Mouse (Mus musculus): ENCODE measurements around the gene Olfr16. TPM values are rescaled to one million over a fixed set of nuclear protein-coding genes. Genes with fewer than 3 reads are reported as not detected.

Olfr16 gene
- not detected in 2 replicates for polyA plus RNA-seq (2015; fragmentation: Nextera tagmentation; extraction: Ambion mirVana)

DNA sequence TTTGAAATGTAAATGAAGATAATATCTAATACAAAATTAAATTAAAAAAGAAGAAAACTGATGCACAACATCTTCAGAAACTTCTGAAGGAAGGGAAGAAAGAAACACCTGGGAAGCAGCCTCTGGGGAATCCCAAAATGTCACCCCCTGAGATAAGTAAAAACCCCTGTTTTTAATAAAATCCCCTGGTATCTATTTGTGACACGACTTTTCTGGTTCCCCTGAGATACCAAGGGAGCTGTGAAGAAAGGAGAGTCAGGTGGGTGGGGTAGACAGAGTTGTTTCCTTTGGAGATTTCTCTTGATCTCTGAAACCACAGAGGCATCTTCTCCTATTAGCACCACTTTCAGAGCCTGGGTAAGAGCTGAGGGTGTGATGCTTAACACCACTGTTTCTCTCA, at the start of gene Olfr16:
Gene Olfr16 (plus strand): TSS at position 250 of the 400 bp plus-strand sequence.
- no peak within 1 kb of the TSS for H3K4me2 ChIP-seq
- no peak for ATAC-seq (ENCODE audit: insufficient number of reproducible peaks, low FRiP score, low TSS enrichment, low read depth)
- H3K9ac ChIP-seq = no peak within 1 kb of the TSS
- H3K4me1 ChIP-seq = no peaks in the 10 kb centered on the region
- no peaks in the 10 kb centered on the region for H3K9me3 ChIP-seq
- no peaks in the 10 kb centered on the region for H3K27me3 ChIP-seq
- 40% methylated on average over 1 of the region's 1 CpGs for WGBS
- H3K4me3 ChIP-seq = no peak within 1 kb of the TSS
- H3K27ac ChIP-seq = no peak within 1 kb of the TSS
- H3K36me3 ChIP-seq = no peaks in the 10 kb centered on the region

DNA sequence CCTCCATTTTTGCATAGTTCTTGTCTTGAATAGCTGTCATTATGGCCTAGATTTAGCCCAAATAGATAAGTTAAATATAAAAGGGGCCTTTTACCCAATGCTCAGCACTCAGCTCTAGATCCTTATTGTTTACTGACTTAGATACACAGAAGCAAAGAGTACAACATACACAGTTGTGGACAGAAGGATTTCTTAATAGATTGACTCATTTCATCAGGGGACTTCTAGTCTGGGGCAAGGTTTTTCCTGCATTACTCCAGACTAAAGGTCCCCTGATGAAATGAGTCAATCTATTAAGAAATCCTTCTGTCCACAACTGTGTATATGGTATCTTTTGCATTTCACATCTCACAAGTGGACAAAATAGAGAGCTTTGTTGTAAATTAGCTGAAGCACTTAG, 46.9 kb upstream of the Olfr16 start:
- H3K36me3 ChIP-seq = no peaks in the 10 kb centered on the region
- no peak overlapping the region for H3K4me3 ChIP-seq
- no peak overlapping the region for H3K27ac ChIP-seq
- no peaks in the 10 kb centered on the region for H3K9me3 ChIP-seq
- no peaks in the 10 kb centered on the region for H3K4me1 ChIP-seq
- ATAC-seq (ENCODE audit: insufficient number of reproducible peaks, low FRiP score, low TSS enrichment, low read depth) = no peak
- H3K27me3 ChIP-seq = no peaks in the 10 kb centered on the region
- H3K9ac ChIP-seq = no peak overlapping the region
- H3K4me2 ChIP-seq = no peak overlapping the region

DNA sequence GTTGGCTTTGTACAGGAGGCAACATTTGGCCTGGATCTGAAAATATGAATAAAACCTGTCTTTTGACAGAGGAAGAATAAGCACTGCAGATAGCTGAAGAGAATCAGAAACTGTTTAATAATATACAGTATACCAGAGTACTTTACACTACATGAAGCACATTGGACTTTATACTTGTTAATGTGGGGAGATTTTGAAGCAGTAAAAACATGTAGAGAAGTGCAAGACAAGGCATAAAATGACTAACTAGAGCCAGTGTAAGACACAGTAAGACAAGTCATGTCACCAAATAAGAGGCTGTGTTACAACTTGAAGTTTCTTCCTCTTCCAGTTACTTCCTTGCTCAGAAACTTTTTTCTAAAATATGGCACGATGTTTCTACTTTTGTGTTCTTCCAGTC, 33.1 kb upstream of the Olfr16 start:
- Histone ChIP-seq H3K4me2 (no peak overlapping the region), H3K4me1 (no peaks in the 10 kb centered on the region), H3K9ac (no peak overlapping the region), H3K9me3 (no peaks in the 10 kb centered on the region), H3K4me3 (no peak overlapping the region), H3K27ac (no peak overlapping the region), H3K27me3 (no peaks in the 10 kb centered on the region), H3K36me3 (no peaks in the 10 kb centered on the region)
- 66% methylated on average over 1 of the region's 1 CpGs for WGBS
- no peak for ATAC-seq (ENCODE audit: insufficient number of reproducible peaks, low FRiP score, low TSS enrichment, low read depth)

DNA sequence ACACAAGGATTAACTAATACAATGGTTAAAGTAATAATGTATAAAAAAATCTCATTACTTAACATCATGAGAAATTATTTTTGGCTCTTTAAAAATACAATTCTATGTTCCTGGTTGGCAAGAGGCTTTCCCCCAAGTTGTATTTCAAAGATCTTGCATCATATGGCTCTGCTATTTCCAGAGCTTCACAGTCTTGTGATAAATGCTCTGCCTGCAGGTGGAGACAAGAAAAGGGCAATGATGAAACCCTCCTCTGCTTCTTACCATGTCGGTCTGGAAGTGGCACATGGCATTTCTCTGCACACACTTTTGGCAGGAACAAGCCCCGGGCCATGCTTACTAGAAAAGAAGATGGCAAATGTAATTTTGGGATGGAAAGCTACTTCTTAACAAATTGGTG, 31.8 kb upstream of the Olfr16 start:
- H3K36me3 ChIP-seq = no peaks in the 10 kb centered on the region
- H3K4me2 ChIP-seq = no peak overlapping the region
- no peaks in the 10 kb centered on the region for H3K4me1 ChIP-seq
- no peaks in the 10 kb centered on the region for H3K27me3 ChIP-seq
- no peak for ATAC-seq (ENCODE audit: insufficient number of reproducible peaks, low FRiP score, low TSS enrichment, low read depth)
- H3K9ac ChIP-seq = no peak overlapping the region
- H3K9me3 ChIP-seq = no peaks in the 10 kb centered on the region
- H3K4me3 ChIP-seq = no peak overlapping the region
- H3K27ac ChIP-seq = no peak overlapping the region
- 67% methylated on average over 2 of the region's 2 CpGs for WGBS

DNA sequence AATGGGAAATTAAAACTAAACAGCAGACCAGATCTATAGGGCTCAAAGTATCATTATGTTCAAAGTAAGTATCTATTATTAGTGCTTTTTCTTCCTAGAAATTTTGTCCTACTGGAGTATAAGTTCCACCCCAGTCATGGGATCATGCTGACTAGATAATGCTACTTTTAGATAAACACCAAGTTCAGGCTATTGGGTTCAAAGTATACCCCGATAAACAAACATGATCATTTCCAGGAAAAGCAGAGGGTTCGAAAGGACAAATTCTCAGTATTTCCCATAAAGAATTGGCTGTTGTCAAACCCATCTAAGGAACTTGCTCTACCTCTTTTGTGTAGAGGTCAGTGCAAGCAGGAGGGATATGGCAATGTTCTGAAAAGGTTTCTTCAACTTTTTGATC, 18.0 kb upstream of the Olfr16 start:
- Histone ChIP-seq H3K27me3 (no peaks in the 10 kb centered on the region), H3K27ac (no peak overlapping the region), H3K9ac (no peak overlapping the region), H3K9me3 (no peaks in the 10 kb centered on the region), H3K4me3 (no peak overlapping the region), H3K4me1 (no peaks in the 10 kb centered on the region), H3K4me2 (no peak overlapping the region), H3K36me3 (no peaks in the 10 kb centered on the region)
- no peak for ATAC-seq (ENCODE audit: insufficient number of reproducible peaks, low FRiP score, low TSS enrichment, low read depth)
- 88% methylated on average over 2 of the region's 2 CpGs for WGBS

DNA sequence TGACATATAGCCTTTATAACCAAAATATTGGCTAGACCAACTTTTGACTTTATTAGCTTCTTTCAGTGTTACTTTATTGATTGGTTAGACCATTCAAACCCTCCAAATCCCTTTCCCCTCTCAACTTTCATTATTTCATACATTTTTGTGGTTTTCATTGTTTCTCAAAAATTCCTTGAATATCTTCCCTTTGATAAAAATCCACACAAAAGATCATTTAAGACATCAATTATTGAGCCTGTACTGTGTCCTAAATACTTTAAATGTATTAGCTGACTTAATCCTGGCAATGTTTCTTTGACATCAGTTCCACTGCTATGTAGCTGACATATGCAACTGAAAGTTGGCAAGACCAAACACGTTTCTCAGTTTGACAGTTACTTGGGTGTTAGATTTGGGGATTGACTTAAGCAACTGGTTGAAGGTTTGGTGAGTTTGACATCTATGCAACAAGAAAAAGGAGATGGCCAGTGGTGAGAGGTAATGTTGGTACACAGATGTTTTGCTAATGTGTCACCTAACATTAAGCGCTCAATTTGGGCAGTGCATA, 1.0 kb downstream of the Olfr16 start:
- H3K9ac ChIP-seq = no peak overlapping the region
- H3K4me3 ChIP-seq = no peak overlapping the region
- no peak overlapping the region for H3K4me2 ChIP-seq
- H3K36me3 ChIP-seq = no peaks in the 10 kb centered on the region
- no peaks in the 10 kb centered on the region for H3K4me1 ChIP-seq
- no peaks in the 10 kb centered on the region for H3K9me3 ChIP-seq
- H3K27me3 ChIP-seq = no peaks in the 10 kb centered on the region
- ATAC-seq (ENCODE audit: insufficient number of reproducible peaks, low FRiP score, low TSS enrichment, low read depth) = no peak
- 71% methylated on average over 2 of the region's 2 CpGs for WGBS
- no peak overlapping the region for H3K27ac ChIP-seq

DNA sequence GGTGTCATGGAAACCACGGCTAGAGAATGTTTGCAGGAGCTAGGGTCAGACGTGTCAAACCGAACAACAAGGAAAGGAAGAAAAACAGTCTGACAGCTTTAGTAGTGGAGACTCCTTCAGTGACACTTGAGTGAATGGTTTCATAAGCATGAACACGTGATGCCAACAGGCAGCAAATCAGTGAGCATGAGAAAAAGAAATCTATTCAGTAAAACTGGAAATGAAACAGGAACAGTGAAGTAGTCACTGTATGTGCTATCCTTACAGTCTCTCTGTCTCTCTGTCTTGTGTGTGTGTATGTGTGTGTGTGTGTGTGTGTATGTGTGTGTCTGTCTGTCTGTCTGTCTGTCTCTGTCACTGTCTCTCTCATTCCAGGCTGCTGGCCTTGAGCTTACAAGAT, 5.2 kb downstream of the Olfr16 start:
- H3K27me3 ChIP-seq = no peaks in the 10 kb centered on the region
- no peak overlapping the region for H3K9ac ChIP-seq
- no peak for ATAC-seq (ENCODE audit: insufficient number of reproducible peaks, low FRiP score, low TSS enrichment, low read depth)
- H3K4me2 ChIP-seq = no peak overlapping the region
- 69% methylated on average over 4 of the region's 4 CpGs for WGBS
- no peak overlapping the region for H3K4me3 ChIP-seq
- no peaks in the 10 kb centered on the region for H3K4me1 ChIP-seq
- no peaks in the 10 kb centered on the region for H3K9me3 ChIP-seq
- H3K36me3 ChIP-seq = no peaks in the 10 kb centered on the region
- H3K27ac ChIP-seq = no peak overlapping the region

DNA sequence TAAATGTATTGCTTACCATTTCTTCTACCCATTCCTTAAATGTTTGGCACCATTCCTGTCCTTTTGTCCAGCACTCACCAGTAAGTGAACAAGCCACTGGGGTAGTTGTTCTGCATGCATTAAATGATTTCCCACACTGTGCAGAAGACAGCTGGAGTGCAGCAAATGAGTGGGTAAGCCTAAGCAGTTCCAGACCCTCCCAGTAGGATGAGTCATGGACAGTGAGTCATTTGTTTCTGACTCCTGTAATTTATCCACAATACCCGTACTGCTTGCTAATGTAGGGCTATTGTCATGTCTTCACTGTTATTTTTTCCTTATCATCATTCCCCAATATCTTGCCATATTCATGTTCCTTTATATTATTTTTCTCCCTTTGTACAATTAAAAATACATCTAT, 10.2 kb downstream of the Olfr16 start:
- H3K36me3 ChIP-seq = no peaks in the 10 kb centered on the region
- 50% methylated on average over 1 of the region's 1 CpGs for WGBS
- no peak overlapping the region for H3K4me3 ChIP-seq

DNA sequence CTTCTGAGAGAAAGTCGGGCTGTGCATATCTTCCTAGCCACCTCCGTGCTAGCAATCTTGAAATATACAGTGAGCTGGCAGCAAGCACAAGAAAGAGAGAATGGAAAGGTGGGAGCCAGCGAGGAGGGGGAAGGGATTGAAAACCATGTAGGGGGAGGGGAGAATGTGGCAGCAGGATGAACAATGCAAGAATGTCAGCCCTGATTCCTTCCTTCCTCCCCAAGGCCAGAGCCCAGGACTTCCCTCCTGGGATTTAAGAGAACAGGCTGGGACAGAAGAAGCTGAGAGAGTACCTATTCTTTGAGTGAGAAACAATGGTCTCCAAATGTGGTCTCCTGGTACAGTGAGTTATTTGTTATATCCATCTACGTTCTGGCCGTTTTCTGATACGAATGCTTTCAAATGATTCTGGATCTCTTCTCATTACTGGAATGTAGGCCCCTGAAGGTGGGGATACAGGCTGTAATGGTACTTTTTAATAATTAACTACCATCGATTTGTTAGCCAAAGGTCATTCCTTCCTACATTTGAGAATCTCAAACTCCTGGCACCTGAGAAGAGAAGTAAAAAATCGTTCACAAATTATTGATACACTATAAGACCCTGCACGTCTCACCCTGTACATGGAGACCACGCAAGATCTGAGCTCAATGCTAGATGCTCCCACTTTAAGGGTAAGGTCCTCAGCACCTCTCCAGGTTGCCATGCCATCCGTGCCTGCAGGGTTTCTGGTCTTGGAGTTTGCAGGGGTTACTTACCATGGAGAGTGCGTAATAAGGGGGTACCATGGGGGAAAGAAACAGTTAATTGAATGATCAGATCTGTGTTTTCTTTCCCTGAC, 39.8 kb downstream of the Olfr16 start:
- H3K9ac ChIP-seq = no peak overlapping the region
- H3K36me3 ChIP-seq = no peaks in the 10 kb centered on the region
- ATAC-seq (ENCODE audit: insufficient number of reproducible peaks, low FRiP score, low TSS enrichment, low read depth) = no peak
- no peak overlapping the region for H3K4me2 ChIP-seq
- no peak overlapping the region for H3K4me3 ChIP-seq
- H3K4me1 ChIP-seq = no peaks in the 10 kb centered on the region
- WGBS = 75% methylated on average over 12 of the region's 12 CpGs
- H3K27ac ChIP-seq = no peak overlapping the region
- H3K9me3 ChIP-seq = no peaks in the 10 kb centered on the region
- H3K27me3 ChIP-seq = no peaks in the 10 kb centered on the region

More for the DNA sequence above, 10.2 kb downstream of the Olfr16 start:
- ATAC-seq (ENCODE audit: insufficient number of reproducible peaks, low FRiP score, low TSS enrichment, low read depth) = no peak
- Histone ChIP-seq H3K9ac (no peak overlapping the region), H3K4me2 (no peak overlapping the region), H3K27me3 (no peaks in the 10 kb centered on the region), H3K27ac (no peak overlapping the region), H3K4me1 (no peaks in the 10 kb centered on the region), H3K9me3 (no peaks in the 10 kb centered on the region)

DNA sequence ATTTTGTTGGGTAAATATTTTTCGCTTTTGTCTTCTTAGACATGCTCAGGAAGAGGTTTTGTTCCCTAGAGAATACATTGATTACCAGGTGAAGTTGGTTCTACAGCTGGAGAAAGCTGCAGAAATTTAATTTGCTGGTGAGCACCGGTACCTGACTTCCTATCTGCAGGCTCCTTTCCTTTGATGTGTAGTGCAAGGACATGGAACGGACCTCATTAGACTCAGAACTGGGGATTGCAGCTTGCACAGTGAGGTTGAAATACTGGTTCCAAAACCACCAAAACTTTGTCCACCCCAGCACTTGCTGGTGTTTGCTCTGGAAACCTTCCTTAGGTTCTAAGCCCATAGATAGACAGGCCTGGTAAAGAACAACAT, 40.4 kb downstream of the Olfr16 start:
- H3K36me3 ChIP-seq = no peaks in the 10 kb centered on the region
- H3K27ac ChIP-seq = no peak overlapping the region
- no peaks in the 10 kb centered on the region for H3K9me3 ChIP-seq
- H3K9ac ChIP-seq = no peak overlapping the region
- no peak overlapping the region for H3K4me3 ChIP-seq
- no peak for ATAC-seq (ENCODE audit: insufficient number of reproducible peaks, low FRiP score, low TSS enrichment, low read depth)
- H3K4me2 ChIP-seq = no peak overlapping the region
- WGBS = 67% methylated on average over 3 of the region's 3 CpGs
- no peaks in the 10 kb centered on the region for H3K4me1 ChIP-seq
- H3K27me3 ChIP-seq = no peaks in the 10 kb centered on the region

Measured in limb, embryonic 15.5 days (tissue).